Mouse (Mus musculus): ENCODE results near the gene Col5a1. TPM values are rescaled to one million over a fixed set of nuclear protein-coding genes. Genes with fewer than 3 reads are reported as not detected.

The Col5a1 gene
- polyA plus RNA-seq, 1 experiment from 2014 or later = 5.4 TPM

DNA sequence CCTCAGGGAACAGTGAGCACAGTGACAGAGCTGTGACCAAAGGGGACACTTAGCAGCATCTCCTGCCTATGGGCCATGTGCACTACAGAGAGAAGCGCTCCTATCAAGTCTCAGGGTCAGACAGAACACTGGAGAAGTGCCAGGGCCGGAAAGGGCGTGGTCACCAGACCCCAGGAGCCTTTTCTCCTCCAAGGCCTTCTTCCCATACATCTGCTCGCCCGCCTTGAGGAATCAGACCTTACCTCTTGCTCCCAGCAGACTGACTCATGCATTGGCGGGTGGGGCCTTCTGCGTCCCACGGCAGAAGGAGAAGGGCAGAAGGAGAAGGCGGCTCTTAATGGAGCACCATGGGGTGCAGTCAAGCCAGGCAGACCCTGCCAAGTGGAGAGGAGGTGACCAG is 145.6 kb downstream of the Col5a1 start:
- Histone ChIP-seq H3K4me1 (peaks cover 4% of the 10 kb centered on the region; the same call in 1 of the 2 replicates), H3K4me2 (replicated peaks) (no peak overlapping the region), H3K9me3 (no peaks in the 10 kb centered on the region), H3K36me3 (no peaks in the 10 kb centered on the region), H3K9ac (replicated peaks) (no peak overlapping the region), H3K27me3 (no peaks in the 10 kb centered on the region), H3K27ac (replicated peaks) (no peak overlapping the region), H3K4me3 (no peak overlapping the region)
- no peak for ATAC-seq (replicated peaks)
- 76% methylated on average over 9 of the region's 9 CpGs for WGBS

DNA sequence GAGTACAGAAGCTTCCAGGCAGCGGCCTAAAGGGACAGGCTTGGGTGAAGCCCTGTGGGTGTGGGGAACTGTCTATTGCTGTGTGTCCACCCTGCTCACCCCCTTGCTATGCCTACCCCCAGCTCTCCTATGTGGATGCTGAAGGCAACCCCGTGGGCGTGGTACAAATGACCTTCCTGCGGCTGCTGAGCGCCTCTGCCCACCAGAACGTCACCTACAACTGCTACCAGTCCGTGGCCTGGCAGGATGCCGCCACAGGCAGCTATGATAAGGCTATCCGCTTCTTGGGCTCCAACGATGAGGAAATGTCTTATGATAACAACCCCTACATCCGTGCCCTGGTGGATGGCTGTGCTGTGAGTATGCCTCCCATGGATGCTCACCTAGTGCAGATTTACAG is 146.2 kb downstream of the Col5a1 start:
- no peak overlapping the region for H3K4me3 ChIP-seq
- H3K36me3 ChIP-seq = no peaks in the 10 kb centered on the region
- no peak overlapping the region for H3K9ac ChIP-seq (replicated peaks)
- H3K27me3 ChIP-seq = no peaks in the 10 kb centered on the region
- 94% methylated on average over 11 of the region's 11 CpGs for WGBS
- H3K9me3 ChIP-seq = no peaks in the 10 kb centered on the region
- peaks cover 10% of the 10 kb centered on the region for H3K4me1 ChIP-seq
- no peak overlapping the region for H3K27ac ChIP-seq (replicated peaks)
- no peak for ATAC-seq (replicated peaks)
- no peak overlapping the region for H3K4me2 ChIP-seq (replicated peaks)

DNA sequence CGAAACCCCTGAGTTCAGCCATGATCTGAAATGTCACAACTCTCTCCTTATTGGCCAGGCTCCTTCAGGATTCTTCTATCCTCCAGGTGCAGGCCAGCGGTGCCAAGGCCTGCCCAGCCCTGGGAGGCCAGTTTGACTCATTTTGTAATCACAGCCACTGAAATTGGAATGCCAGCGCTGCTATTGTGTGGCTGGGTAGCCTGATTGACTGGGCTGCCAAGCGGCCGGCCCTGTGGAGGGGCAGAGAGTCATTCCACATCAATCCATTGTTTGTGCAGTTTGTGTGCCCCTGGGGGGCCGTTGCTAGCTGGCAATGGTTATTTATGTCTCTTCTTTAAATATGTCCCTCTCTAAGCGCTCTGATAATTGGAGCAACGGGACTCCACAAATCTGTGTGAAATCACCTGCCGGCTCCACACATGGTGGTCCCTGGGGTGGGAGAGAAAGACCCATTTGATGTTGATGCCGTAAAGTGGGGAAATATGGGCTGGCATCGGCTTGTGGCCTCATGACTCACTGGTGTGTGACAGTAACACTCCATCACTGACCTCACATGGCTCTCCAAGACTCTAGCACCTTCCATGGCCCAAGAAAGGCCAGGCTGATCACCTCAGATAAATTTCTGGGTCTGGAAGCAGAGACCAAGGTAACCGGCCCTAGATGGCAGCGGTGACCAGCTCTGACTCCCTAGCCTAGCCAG is 147.9 kb downstream of the Col5a1 start:
- WGBS = 57% methylated on average over 13 of the region's 13 CpGs
- Histone ChIP-seq H3K27me3 (no peaks in the 10 kb centered on the region), H3K4me1 (peaks cover 25% of the 10 kb centered on the region), H3K4me2 (replicated peaks) (no peak overlapping the region), H3K36me3 (no peaks in the 10 kb centered on the region), H3K9ac (replicated peaks) (no peak overlapping the region), H3K27ac (replicated peaks) (peak overlapping the region; percentile 25; the same call in 1 of the 2 replicates), H3K4me3 (no peak overlapping the region), H3K9me3 (no peaks in the 10 kb centered on the region)
- no peak for ATAC-seq (replicated peaks)

- H3K4me2 ChIP-seq (replicated peaks) = no peak overlapping the region
- no peaks in the 10 kb centered on the region for H3K27me3 ChIP-seq
- 86% methylated on average over 13 of the region's 13 CpGs for WGBS
- H3K9ac ChIP-seq (replicated peaks) = no peak overlapping the region
- H3K9me3 ChIP-seq = no peaks in the 10 kb centered on the region
- peaks cover 25% of the 10 kb centered on the region for H3K4me1 ChIP-seq
- H3K4me3 ChIP-seq = no peak overlapping the region
- no peak overlapping the region for H3K27ac ChIP-seq (replicated peaks)
- ATAC-seq (replicated peaks) = no peak
- H3K36me3 ChIP-seq = no peaks in the 10 kb centered on the region
Observed at GRCm38 (mm10) chr2:28036788-28037187, 150.6 kb downstream of the Col5a1 start.

GRCm38 (mm10) chr2:28037505-28038390 is 151.5 kb downstream of the Col5a1 start:
- Histone ChIP-seq H3K36me3 (no peaks in the 10 kb centered on the region), H3K9me3 (no peaks in the 10 kb centered on the region), H3K4me3 (no peak overlapping the region), H3K27me3 (no peaks in the 10 kb centered on the region), H3K4me1 (peaks cover 25% of the 10 kb centered on the region), H3K9ac (replicated peaks) (no peak overlapping the region), H3K27ac (replicated peaks) (peak overlapping the region; percentile 72), H3K4me2 (replicated peaks) (no peak overlapping the region)
- peak; percentile 62 for ATAC-seq (replicated peaks)
- WGBS = 41% methylated on average over 12 of the region's 12 CpGs

DNA sequence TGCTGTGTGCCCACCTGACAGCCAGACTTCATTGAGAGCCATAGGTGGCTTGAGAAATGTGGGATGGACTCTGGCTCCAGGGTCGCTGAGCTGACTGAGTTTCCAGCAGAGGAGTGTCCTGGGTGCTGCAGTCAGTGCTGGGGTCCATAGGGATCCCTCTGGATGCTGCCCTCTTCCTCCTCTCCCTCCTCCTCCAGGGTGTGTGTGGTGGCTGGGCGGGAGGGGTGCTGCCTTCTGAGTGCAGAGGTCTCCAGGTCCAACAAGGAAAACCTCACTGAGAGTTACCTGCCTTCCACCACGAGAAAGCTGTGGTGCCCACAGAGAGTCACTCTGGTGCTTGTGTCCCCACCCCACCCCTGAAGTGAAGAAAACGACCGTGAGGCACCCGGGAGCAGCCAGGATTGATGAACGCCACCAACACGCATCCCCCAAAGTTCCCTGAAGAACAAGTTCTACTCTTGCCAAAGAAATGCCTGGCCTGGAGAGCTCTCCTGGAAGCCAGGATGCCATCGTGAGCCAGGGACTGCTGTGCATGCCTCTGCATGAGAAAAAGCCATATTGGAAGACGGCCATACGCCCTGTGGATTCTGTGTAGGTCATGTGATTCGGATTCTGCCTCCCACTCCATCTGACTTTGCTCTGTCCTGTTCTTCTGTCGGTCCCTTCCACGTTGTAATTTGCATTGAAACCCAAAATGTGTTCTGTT is 152.3 kb downstream of the Col5a1 start:
- H3K4me1 ChIP-seq = peaks cover 25% of the 10 kb centered on the region
- WGBS = 66% methylated on average over 14 of the region's 14 CpGs
- no peak overlapping the region for H3K9ac ChIP-seq (replicated peaks)
- no peak overlapping the region for H3K4me3 ChIP-seq
- H3K27me3 ChIP-seq = no peaks in the 10 kb centered on the region
- no peak overlapping the region for H3K4me2 ChIP-seq (replicated peaks)
- H3K27ac ChIP-seq (replicated peaks) = peak overlapping the region; percentile 72
- no peaks in the 10 kb centered on the region for H3K9me3 ChIP-seq
- ATAC-seq (replicated peaks) = peak; percentile 52
- no peaks in the 10 kb centered on the region for H3K36me3 ChIP-seq

GRCm38 (mm10) chr2:28039647-28040325 is 153.6 kb downstream of the Col5a1 start:
- Histone ChIP-seq H3K9ac (replicated peaks) (no peak overlapping the region), H3K4me2 (replicated peaks) (no peak overlapping the region), H3K4me1 (peaks cover 21% of the 10 kb centered on the region), H3K36me3 (no peaks in the 10 kb centered on the region), H3K9me3 (no peaks in the 10 kb centered on the region), H3K4me3 (no peak overlapping the region), H3K27me3 (no peaks in the 10 kb centered on the region), H3K27ac (replicated peaks) (no peak overlapping the region)
- ATAC-seq (replicated peaks) = no peak
- WGBS = 95% methylated on average over 10 of the region's 10 CpGs

GRCm38 (mm10) chr2:28040466-28040865 is 154.2 kb downstream of the Col5a1 start:
- no peak overlapping the region for H3K4me3 ChIP-seq
- no peak overlapping the region for H3K9ac ChIP-seq (replicated peaks)
- no peak overlapping the region for H3K4me2 ChIP-seq (replicated peaks)
- peaks cover 21% of the 10 kb centered on the region for H3K4me1 ChIP-seq
- H3K36me3 ChIP-seq = no peaks in the 10 kb centered on the region
- H3K27ac ChIP-seq (replicated peaks) = no peak overlapping the region
- no peaks in the 10 kb centered on the region for H3K9me3 ChIP-seq
- H3K27me3 ChIP-seq = no peaks in the 10 kb centered on the region
- WGBS = 97% methylated on average over 1 of the region's 1 CpGs
- no peak for ATAC-seq (replicated peaks)

DNA sequence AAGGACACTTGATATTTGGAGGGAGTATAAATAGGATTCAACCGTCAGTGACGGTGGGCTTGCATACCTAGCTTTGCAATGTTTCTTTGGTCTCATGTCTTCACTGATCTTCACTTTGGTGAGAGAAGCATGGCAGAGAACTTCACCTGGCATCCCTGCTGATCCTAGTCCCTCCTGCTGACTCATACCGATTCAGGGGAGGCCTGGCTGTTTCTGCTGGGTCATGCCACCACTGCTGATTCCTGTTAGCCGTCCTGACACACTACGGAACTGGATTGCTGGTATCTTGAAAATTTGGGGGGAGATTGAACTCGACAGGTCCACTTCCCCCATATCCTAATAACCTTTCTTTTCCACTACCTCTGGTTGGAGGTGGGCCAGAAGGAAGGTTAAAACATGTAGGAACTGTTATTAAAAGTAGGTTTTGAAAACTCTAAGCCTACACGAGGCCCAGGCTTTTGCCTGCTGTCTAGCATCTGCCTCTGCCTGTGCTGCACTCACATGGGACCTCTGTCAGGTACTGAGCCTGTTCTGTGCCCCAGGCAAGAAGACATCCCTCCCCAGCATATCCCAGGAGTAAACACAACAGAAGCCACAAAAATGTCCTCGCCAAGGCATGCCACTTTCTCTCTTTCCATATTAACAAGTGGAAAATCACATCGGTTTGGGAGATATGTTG is 158.8 kb downstream of the Col5a1 start:
- no peak for ATAC-seq (replicated peaks)
- H3K27ac ChIP-seq (replicated peaks) = no peak overlapping the region
- 85% methylated on average over 9 of the region's 9 CpGs for WGBS
- no peaks in the 10 kb centered on the region for H3K27me3 ChIP-seq
- no peak overlapping the region for H3K4me2 ChIP-seq (replicated peaks)
- no peak overlapping the region for H3K4me3 ChIP-seq
- H3K4me1 ChIP-seq = no peaks in the 10 kb centered on the region
- no peaks in the 10 kb centered on the region for H3K9me3 ChIP-seq
- no peak overlapping the region for H3K9ac ChIP-seq (replicated peaks)
- H3K36me3 ChIP-seq = no peaks in the 10 kb centered on the region

- Histone ChIP-seq H3K9me3 (no peaks in the 10 kb centered on the region), H3K27ac (replicated peaks) (no peak overlapping the region), H3K9ac (replicated peaks) (no peak overlapping the region), H3K4me2 (replicated peaks) (no peak overlapping the region), H3K36me3 (no peaks in the 10 kb centered on the region), H3K27me3 (no peaks in the 10 kb centered on the region), H3K4me3 (no peak overlapping the region), H3K4me1 (no peaks in the 10 kb centered on the region)
- WGBS = 64% methylated on average over 6 of the region's 6 CpGs
- no peak for ATAC-seq (replicated peaks)
Observed at GRCm38 (mm10) chr2:28046311-28046710, 160.1 kb downstream of the Col5a1 start.

- H3K4me1 ChIP-seq = no peaks in the 10 kb centered on the region
- no peak for ATAC-seq (replicated peaks)
- WGBS = 81% methylated on average over 7 of the region's 7 CpGs
- no peaks in the 10 kb centered on the region for H3K9me3 ChIP-seq
- H3K9ac ChIP-seq (replicated peaks) = no peak overlapping the region
- no peak overlapping the region for H3K27ac ChIP-seq (replicated peaks)
- no peak overlapping the region for H3K4me3 ChIP-seq
- no peaks in the 10 kb centered on the region for H3K36me3 ChIP-seq
- no peak overlapping the region for H3K4me2 ChIP-seq (replicated peaks)
- no peaks in the 10 kb centered on the region for H3K27me3 ChIP-seq
Observed at GRCm38 (mm10) chr2:28047092-28047491, 160.9 kb downstream of the Col5a1 start.
